ENCODE assay signal across 8 mouse cellular contexts in the genomic region with DNA sequence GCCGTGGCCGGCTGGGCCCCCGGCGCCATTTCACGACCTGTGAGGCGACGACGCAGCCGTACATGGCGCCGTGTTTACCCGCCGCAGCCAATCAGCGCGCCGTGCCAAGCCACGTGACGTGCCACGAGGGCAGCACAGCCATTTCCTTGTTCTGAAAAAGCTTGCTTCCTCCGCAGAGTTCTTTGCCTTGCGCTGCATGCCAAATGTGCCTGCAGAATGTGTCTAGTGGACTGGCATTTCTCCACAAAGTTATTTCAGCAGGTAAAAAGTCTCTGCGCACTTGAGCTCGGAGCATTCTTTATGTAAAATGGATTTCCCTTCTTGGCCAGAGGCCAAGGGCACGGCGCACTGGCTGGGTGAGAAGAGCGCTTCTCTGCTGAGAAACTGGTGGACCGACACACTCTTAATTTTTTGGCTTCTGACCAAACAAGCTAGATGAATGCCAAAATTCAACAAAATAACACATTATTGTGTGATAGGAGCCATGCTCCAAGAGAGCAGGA.
DNase-seq lines count a peak whose midpoint lies in the region; ATAC-seq and TF ChIP-seq lines count a peak whose summit lies in the region.

No protein-coding gene starts in this region.

- TF ChIP-seq CTCF in gastrocnemius, adult 2 months (IDR thresholded peaks at IDR 0.05): no peak
- no peak for TF ChIP-seq CTCF in hindbrain, postnatal 0 days (IDR thresholded peaks at IDR 0.05; ENCODE audit: low read depth)

- WGBS in hindbrain, postnatal 0 days: 21% methylated on average over 27 of the region's 27 CpGs

- intact Hi-C loops in gastrocnemius, adult 2 months (cut with DNase I): loop anchor here (1.0 to 5.0 kb wide), 3 partner anchors 90 to 453 kb away; a partner anchor contains a TSS

- H3K9ac ChIP-seq in hindbrain, postnatal 0 days (replicated peaks; ENCODE audit: low read length): peak overlapping the region; percentile 46

- ATAC-seq in hindbrain, postnatal 0 days: peak; percentile 96

- H3K4me1 ChIP-seq in hindbrain, postnatal 0 days (ENCODE audit: insufficient read depth, low read length): peaks cover 15% of the 10 kb centered on the region

- H3K4me2 ChIP-seq in hindbrain, postnatal 0 days (ENCODE audit: low read depth, low read length): peak overlapping the region; percentile 60

- H3K9me3 ChIP-seq in hindbrain, postnatal 0 days (ENCODE audit: low read length): no peaks in the 10 kb centered on the region

- H3K4me3 ChIP-seq in gastrocnemius, adult 2 months: peak overlapping the region; percentile 75
- peak overlapping the region; percentile 38 for H3K4me3 ChIP-seq in hindbrain, postnatal 0 days (ENCODE audit: low read length)

- no peaks in the 10 kb centered on the region for H3K36me3 ChIP-seq in hindbrain, postnatal 0 days (ENCODE audit: insufficient read depth, low read length)

- H3K27ac ChIP-seq in gastrocnemius, adult 2 months: peak overlapping the region; percentile 96
- H3K27ac ChIP-seq in hindbrain, postnatal 0 days: peak overlapping the region; percentile 92

- peak; percentile 96 for DNase-seq in adrenal gland, adult 2 months
- peak; percentile 97 for DNase-seq in cerebellum, adult 9-11 months
- DNase-seq in gastrocnemius, adult 2 months: peak; percentile 99
- DNase-seq in hindbrain, postnatal 0 days (ENCODE audit: low spot score): peak; percentile 96
- peak; percentile 91 for DNase-seq in left cerebral cortex, adult 11 months (ENCODE audit: low spot score)
- DNase-seq in lung, postnatal 14 days: peak; percentile 98
- DNase-seq in spleen, adult 12 weeks (ENCODE audit: low spot score): peak; percentile 11
- no peak for DNase-seq in embryo, embryonic 9.5 days (ENCODE audit: extremely low spot score)

- H3K27me3 ChIP-seq in hindbrain, postnatal 0 days (ENCODE audit: insufficient read depth, low read length): no peaks in the 10 kb centered on the region
